Mouse (Mus musculus) 416B (cell line): ENCODE measurements around the gene Zfp536.

Experiments used
- DNase-seq: peaks from one replicate; pipeline ENCODE4 v3.0.0; 2011; ENCODE audit warnings: low read depth

The Zfp536 gene

GRCm38 (mm10) chr7:37553646-37554045 lies 219.8 kb downstream of the Zfp536 start:
- DNase-seq, result no peak

GRCm38 (mm10) chr7:37552384-37552783 lies 221.1 kb downstream of the Zfp536 start:
- DNase-seq, result no peak

- DNase-seq, result no peak
Measured at GRCm38 (mm10) chr7:37548805-37549204, 224.6 kb downstream of the Zfp536 start.

- DNase-seq, result no peak
Measured at GRCm38 (mm10) chr7:37544011-37544410, 229.4 kb downstream of the Zfp536 start.

- no peak for DNase-seq
Measured at GRCm38 (mm10) chr7:37542951-37543350, 230.5 kb downstream of the Zfp536 start.

- no peak for DNase-seq
Measured at GRCm38 (mm10) chr7:37531166-37531565, 242.3 kb downstream of the Zfp536 start.

- no peak for DNase-seq
Measured at GRCm38 (mm10) chr7:37528311-37528710, 245.1 kb downstream of the Zfp536 start.

- DNase-seq, result no peak
Measured at GRCm38 (mm10) chr7:37527890-37528289, 245.6 kb downstream of the Zfp536 start.

GRCm38 (mm10) chr7:37521407-37521806 lies 252.0 kb downstream of the Zfp536 start:
- peak; percentile 2 for DNase-seq

- no peak for DNase-seq
Measured at GRCm38 (mm10) chr7:37510933-37511675, 262.3 kb downstream of the Zfp536 start.

- no peak for DNase-seq
Measured at GRCm38 (mm10) chr7:37509700-37510099, 263.7 kb downstream of the Zfp536 start.

GRCm38 (mm10) chr7:37505548-37505947 lies 267.9 kb downstream of the Zfp536 start:
- no peak for DNase-seq

GRCm38 (mm10) chr7:37505096-37505495 lies 268.3 kb downstream of the Zfp536 start:
- DNase-seq, result no peak

- no peak for DNase-seq
Measured at GRCm38 (mm10) chr7:37498881-37499280, 274.6 kb downstream of the Zfp536 start.

GRCm38 (mm10) chr7:37496491-37496890 lies 276.9 kb downstream of the Zfp536 start:
- DNase-seq, result no peak

GRCm38 (mm10) chr7:37490312-37490711 lies 283.1 kb downstream of the Zfp536 start:
- DNase-seq, result no peak

GRCm38 (mm10) chr7:37484946-37485345 lies 288.5 kb downstream of the Zfp536 start:
- no peak for DNase-seq

- DNase-seq, result no peak
Measured at GRCm38 (mm10) chr7:37482564-37482963, 290.9 kb downstream of the Zfp536 start.

- DNase-seq, result no peak
Measured at GRCm38 (mm10) chr7:37481165-37481564, 292.3 kb downstream of the Zfp536 start.

- no peak for DNase-seq
Measured at GRCm38 (mm10) chr7:37477309-37477708, 296.1 kb downstream of the Zfp536 start.

- DNase-seq, result no peak
Measured at GRCm38 (mm10) chr7:37475485-37475884, 298.0 kb downstream of the Zfp536 start.

- no peak for DNase-seq
Measured at GRCm38 (mm10) chr7:37474284-37474683, 299.2 kb downstream of the Zfp536 start.

GRCm38 (mm10) chr7:37473311-37474084 lies 299.9 kb downstream of the Zfp536 start:
- DNase-seq, result no peak
